Mouse (Mus musculus) small intestine, adult 2 months (tissue): Measurements from ENCODE around the gene Chchd4. TPM values are rescaled to one million over a fixed set of nuclear protein-coding genes. Genes with fewer than 3 reads are reported as not detected.

Experiments used
- H3K27ac ChIP-seq: fragments of 200-500 bp; 2 replicates; pipeline ENCODE4 v1.5.1; 2012; ENCODE audit warnings: low read depth, low read length, control low read depth, inconsistent platforms; ENCODE audit not compliant: insufficient read depth
- H3K27me3 ChIP-seq: fragments of 200-500 bp; 2 replicates; pipeline ENCODE4 v1.6.1; 2012; ENCODE audit warnings: mild to moderate bottlenecking, moderate library complexity, low read length, inconsistent platforms; ENCODE audit not compliant: control insufficient read depth, insufficient read depth
- H3K36me3 ChIP-seq: fragments of 200-500 bp; 2 replicates; pipeline ENCODE4 v1.6.1; 2012; ENCODE audit warnings: mild to moderate bottlenecking, low read length, control low read depth, inconsistent platforms; ENCODE audit not compliant: control insufficient read depth, insufficient read depth
- H3K4me1 ChIP-seq: fragments of 200-500 bp; 2 replicates; pipeline ENCODE4 v1.6.1; 2012; ENCODE audit warnings: low read length, inconsistent platforms, mixed read lengths; ENCODE audit not compliant: control insufficient read depth, insufficient read depth, insufficient read length
- H3K4me3 ChIP-seq: fragments of 200-500 bp; 2 replicates; pipeline ENCODE4 v1.5.1; 2012; ENCODE audit warnings: low read depth, mild to moderate bottlenecking, control low read depth, inconsistent platforms, low read length, moderate library complexity
- CTCF ChIP-seq: fragments of 200-500 bp; IDR thresholded peaks from 2 replicates; pipeline ENCODE4 v1.5.1; 2012; ENCODE audit warnings: low read depth, mild to moderate bottlenecking, control low read depth, inconsistent platforms, low read length, moderate library complexity, mixed read lengths; ENCODE audit not compliant: insufficient replicate concordance, insufficient read length; ENCODE audit errors: extremely low read depth
- POLR2A ChIP-seq: fragments of 200-500 bp; IDR thresholded peaks from 2 replicates; pipeline ENCODE4 v1.6.1; 2012; ENCODE audit warnings: low read depth, mild to moderate bottlenecking, control low read depth, inconsistent platforms, low read length, moderate library complexity
- WGBS: fragments of 180-500 bp; shearing (Covaris S2); methylation state at CpG from one replicate; pipeline ENCODE4 v1.1.7; 2018; 5-methylcytosine and 5-hydroxymethylcytosine counted together
- polyA plus RNA-seq: library from polyadenylated mRNA; depleted of rRNA; stranded (reverse); fragments of >200 nt; gene quantifications from 2 replicates; pipeline ENCODE4 v1.2.3, GENCODE M21; 2012; rRNA removed

Gene Chchd4
- polyA plus RNA-seq, 1 experiment: 6.2 TPM

DNA sequence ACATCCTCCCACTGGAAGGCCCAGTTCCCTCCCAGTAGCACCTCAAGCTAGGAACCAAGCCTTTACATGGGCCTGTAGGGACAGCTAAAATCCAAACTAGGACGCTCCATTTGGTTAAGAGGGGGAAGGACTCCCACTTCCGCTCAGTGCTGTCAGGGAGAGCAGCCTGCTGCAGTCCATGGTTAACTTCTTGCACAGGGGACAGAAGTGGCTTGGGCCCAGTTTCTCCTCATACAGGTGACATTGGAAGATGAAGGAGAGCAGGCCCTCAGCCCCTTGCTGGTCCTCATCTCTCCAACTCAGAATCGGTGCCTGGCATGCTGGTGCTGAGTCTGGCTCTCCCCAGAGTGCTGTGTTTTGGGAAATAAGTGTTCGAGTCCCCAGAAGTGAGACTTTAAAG lies 57.2 kb downstream of the Chchd4 start:
- Histone ChIP-seq H3K4me1 (no peaks in the 10 kb centered on the region), H3K36me3 (no peaks in the 10 kb centered on the region), H3K27me3 (peaks cover 5% of the 10 kb centered on the region), H3K27ac (no peak overlapping the region), H3K4me3 (no peak overlapping the region)
- TF ChIP-seq CTCF: no peak
- TF ChIP-seq POLR2A: no peak
- WGBS: 75% methylated on average over 4 of the region's 4 CpGs

DNA sequence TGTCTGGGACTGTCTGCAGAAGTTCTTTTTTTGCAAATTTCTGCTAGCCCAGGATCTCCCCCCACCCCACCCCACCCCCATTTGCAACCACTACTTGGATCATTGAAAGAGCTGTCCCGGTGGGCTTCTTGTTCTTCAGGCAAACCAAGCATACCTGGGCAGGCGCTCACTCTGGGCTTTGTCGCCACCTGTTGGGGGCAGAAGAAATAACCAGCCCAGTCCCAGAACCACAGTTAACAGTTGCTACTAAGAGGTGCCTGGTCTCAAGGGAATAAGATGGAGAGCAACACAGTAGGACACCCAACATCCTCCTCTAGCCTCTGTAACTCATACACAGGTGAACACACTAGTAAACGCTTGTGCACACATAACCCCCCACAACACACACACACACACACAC lies 58.5 kb downstream of the Chchd4 start:
- WGBS: 2% methylated on average over 4 of the region's 4 CpGs
- Histone ChIP-seq H3K27me3 (peaks cover 18% of the 10 kb centered on the region), H3K27ac (no peak overlapping the region)

More for the DNA sequence above, 58.5 kb downstream of the Chchd4 start:
- peak; percentile 69; the same call in 1 of the 2 replicates for TF ChIP-seq CTCF
- no peak for TF ChIP-seq POLR2A
- Histone ChIP-seq H3K4me1 (no peaks in the 10 kb centered on the region; the same call in 1 of the 2 replicates), H3K36me3 (no peaks in the 10 kb centered on the region), H3K4me3 (no peak overlapping the region)

Other genes with a start within 250 kb of the Chchd4 start
- not detected in 2 replicates for gene Wnt7a, start 62.2 kb downstream of the Chchd4 start, polyA plus RNA-seq
- gene Tmem43, start 157 bp upstream of the Chchd4 start, polyA plus RNA-seq: 12.6 and 38.8 TPM in 2 replicates
- 1.7 and 4.2 TPM in 2 replicates for gene Xpc, start 42.3 kb upstream of the Chchd4 start, polyA plus RNA-seq
- 7.7 and 12.5 TPM in 2 replicates for gene Lsm3, start 42.4 kb upstream of the Chchd4 start, polyA plus RNA-seq
- 44.0 and 124 TPM in 2 replicates for gene Slc6a6, start 210.5 kb upstream of the Chchd4 start, polyA plus RNA-seq